Mouse (Mus musculus): ENCODE data around the gene Zfp595. TPM values are rescaled to one million over a fixed set of nuclear protein-coding genes. Genes with fewer than 3 reads are reported as not detected.

Gene Zfp595
- total RNA-seq (2023), result 1 to 10 TPM; 5.3 to 6.4 TPM

DNA sequence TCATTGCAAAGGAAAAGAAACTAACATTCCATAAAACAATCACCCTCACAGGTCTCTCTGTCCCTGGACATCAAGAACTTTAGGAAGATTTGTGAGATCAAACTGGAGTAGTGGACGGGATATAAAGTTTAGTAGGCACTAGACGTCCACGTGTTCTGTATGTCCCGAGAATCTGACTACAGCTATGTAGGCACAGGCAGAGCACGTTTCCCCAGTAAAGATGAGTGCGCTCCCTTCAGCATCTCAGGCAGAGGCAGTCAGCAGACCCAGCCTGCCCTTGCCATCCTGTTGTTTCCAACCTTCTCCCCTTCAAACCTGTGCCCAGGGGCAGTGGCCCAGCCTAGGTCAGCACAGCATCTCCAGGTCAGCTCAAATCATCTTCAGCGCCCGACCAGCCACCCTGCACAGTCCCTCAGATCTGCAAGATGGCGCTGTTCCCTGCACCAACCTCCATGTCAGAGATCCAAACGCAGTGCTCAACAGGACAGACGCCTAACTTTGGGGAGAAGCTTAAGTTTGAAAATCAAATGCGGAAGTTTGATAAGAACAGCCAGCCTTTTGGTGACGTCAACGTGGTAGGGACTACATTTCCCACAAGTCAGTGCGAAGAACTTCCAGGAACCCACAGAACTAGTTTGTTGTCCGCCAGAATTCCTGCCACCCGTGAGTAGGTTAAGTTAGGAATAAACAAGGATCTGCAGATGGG lies at the start of gene Zfp595:
Gene Zfp595, minus strand, starts transcription at position 552 of the 706 bp plus-strand sequence.

DNA sequence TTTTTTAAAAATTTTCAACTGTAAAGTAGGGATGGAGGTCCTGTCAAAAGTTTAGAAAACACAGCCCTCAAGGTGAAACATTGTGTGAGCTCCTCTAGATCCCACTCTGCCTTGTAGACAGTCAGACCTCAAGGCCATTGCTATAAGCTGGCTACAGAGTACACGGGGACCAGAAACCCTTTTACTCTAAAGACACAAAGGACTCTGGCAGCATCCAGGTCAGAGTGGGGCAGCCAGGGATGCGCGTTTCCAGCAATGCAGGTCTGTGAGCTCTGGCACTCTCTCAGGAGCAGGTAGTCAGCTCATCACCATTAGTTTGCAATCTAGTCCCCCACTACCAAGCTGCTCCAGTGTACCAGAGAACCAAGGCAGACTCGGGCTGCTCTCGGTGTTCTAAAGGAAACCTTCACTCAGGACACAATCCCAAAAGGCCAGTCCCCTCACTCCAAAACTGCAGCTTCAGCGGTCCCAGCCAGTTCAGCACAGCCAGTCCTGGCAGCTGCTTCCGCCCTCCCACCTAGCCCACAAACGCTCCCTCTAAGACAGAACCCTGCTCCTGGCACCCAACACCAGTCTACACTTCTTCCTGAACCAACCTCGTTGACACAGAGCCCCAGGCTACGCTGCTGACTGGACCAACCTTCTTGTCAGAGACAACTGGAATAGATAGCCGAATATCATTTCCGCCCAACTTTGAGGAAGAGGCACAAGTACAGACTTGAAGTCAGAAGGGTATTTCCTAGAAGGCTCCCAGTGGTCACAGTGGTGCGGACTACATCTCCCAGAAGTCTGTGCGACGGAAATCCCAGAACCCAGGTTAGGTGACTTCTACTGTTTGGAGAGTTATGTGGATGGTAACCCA lies 42.9 kb upstream of the Zfp595 start, which contains the start of the genes Gm28041 and Zfp456:
Gene Gm28041, minus strand, starts transcription at position 684 of the 862 bp plus-strand sequence.
Gene Zfp456, minus strand, starts transcription at position 761 of the 862 bp plus-strand sequence.

DNA sequence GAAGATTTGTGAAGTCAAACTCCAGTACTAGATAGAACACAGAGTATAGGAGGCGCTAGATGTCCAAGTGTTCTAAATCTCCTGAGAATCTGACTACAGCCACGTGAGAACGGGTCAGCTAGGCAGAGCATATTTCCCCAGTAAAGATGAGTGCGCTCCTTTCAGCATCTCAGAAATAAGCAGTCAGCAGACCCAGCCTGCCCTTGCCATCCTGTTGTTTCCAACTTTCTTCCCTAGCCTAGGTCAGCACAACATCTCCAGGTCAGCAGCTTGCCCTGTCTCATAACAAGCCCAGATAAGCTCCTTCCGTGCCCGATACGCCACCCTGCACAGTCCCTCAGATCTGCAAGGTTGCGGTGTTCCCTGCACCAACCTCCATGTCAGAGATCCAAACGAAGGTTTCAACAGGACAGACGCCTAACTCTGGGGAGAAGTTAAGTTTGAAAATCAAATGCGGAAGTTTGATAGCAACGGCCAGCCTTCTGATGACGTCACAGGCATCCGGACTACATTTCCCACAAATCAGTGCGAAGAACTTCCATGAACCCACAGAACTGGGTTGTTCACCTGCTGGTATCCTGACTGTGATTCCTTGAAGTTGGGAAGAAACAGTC lies 27.9 kb upstream of the Zfp595 start, which contains the start of the genes Gm28044 and Zfp953:
Gene Gm28044, minus strand, starts transcription at position 406 of the 614 bp plus-strand sequence.
Gene Zfp953, minus strand, starts transcription at position 475 of the 614 bp plus-strand sequence.

DNA sequence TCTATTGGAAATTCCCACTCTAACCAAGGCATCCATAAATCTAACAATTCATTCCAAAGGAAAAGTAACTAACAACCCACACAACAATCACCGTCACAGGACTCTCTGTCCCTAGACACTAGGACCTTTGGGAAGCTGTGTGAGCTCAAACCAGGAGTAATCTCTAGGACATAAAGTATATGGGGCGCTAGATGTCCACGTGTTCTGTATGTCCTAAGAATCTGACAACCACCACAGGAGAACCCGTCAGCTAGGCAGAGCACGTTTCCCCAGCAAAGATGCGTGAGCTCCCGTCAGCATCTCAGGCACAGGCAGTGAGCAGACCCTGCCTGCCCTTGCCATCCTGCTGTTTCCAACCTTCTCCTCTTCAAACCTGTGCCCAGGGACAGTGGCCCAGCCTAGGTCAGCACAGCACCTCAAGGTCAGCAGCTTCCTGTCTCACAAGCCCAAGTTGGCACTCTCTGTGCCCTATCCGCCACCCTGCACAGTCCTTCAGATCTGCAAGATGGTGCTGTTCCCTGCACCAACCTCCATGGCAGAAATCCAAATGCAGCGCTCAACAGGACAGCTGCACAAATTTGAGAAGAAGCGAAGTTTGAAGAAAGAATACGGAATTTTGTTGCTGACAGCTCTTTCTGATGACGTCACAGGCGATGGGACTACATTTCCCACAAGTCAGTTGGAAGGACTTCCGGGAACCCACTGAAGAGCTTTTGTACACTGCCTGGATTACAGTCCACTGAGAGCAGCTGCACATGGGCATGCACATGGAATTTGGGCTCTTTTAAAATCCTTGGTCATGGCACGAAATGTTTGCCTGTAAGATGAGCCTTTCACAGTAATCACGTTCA lies 26.3 kb downstream of the Zfp595 start, which contains the start of gene Zfp457:
Gene Zfp457, minus strand, starts transcription at position 664 of the 851 bp plus-strand sequence.

DNA sequence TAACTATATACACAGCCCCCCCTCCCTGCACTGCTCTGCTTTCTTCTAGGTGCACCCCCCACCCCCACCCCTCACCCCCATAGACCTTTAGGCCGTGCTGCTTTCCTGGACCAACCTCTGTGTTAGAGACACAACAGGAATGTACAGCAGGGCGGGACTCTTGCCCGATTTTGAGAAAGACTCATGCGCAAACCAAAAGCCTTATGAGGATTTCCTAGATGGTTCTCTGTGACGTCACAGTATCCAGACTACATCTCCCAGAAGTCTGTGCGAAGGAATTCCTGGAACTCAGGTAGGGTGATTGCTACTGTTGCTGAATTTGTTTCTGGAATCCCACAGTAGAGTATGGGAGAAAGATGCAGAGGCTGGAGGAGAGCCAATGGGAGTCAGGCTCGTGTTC lies 54.1 kb downstream of the Zfp595 start, which contains the start of gene Zfp458:
Gene Zfp458, minus strand, starts transcription at position 153 of the 400 bp plus-strand sequence.

Other genes with a start within 250 kb of the Zfp595 start
- under 1 TPM in 1 of 2 experiments, not detected in 1; 0.22 TPM for gene Zfp708, start 234.6 kb downstream of the Zfp595 start, total RNA-seq (2023)
- gene Gm28557, start 224.0 kb downstream of the Zfp595 start, total RNA-seq (2023), result 1 to 10 TPM; 1.1 to 1.4 TPM
- gene Rslcan18, start 216.3 kb downstream of the Zfp595 start, total RNA-seq (2023), result under 1 TPM; 0.22 to 0.40 TPM
- gene Zfp759, start 210.9 kb downstream of the Zfp595 start, total RNA-seq (2023), result 1 to 10 TPM; 2.7 to 3.5 TPM
- 1 to 10 TPM; 1.6 TPM for gene Rsl1, start 159.4 kb downstream of the Zfp595 start, total RNA-seq (2023)
- gene Zfp455, start 138.1 kb downstream of the Zfp595 start, total RNA-seq (2023), result under 1 TPM; 0.73 to 0.77 TPM
- gene Zfp458, start 54.1 kb downstream of the Zfp595 start, total RNA-seq (2023), result 1 to 10 TPM; 1.5 to 2.0 TPM
- under 1 TPM in 1 of 2 experiments, not detected in 1; 0.46 TPM for gene Zfp457, start 26.1 kb downstream of the Zfp595 start, total RNA-seq (2023)
- 1 to 10 TPM in 1 of 2 experiments, not detected in 1; 3.0 TPM for gene Gm28044, start 28.0 kb upstream of the Zfp595 start, total RNA-seq (2023)
- gene Zfp953, start 28.0 kb upstream of the Zfp595 start, total RNA-seq (2023), result 1 to 10 TPM; 6.1 to 7.3 TPM
- 1 to 10 TPM in 1 of 2 experiments, under 1 TPM in 1; 0.90 to 1.8 TPM for gene Gm28041, start 43.2 kb upstream of the Zfp595 start, total RNA-seq (2023)
- 1 to 10 TPM; 1.1 to 1.7 TPM for gene Zfp456, start 43.2 kb upstream of the Zfp595 start, total RNA-seq (2023)
- 1 to 10 TPM; 4.0 to 4.2 TPM for gene Zfp429, start 67.2 kb upstream of the Zfp595 start, total RNA-seq (2023)
- gene Zfp459, start 88.8 kb upstream of the Zfp595 start, total RNA-seq (2023), result under 1 TPM; 0.09 to 0.42 TPM
- 1 to 10 TPM; 2.8 to 3.3 TPM for gene Zfp874a, start 119.1 kb upstream of the Zfp595 start, total RNA-seq (2023)
- 1 to 10 TPM; 6.6 to 9.1 TPM for gene Zfp874b, start 151.7 kb upstream of the Zfp595 start, total RNA-seq (2023)
- gene Zfp58, start 168.0 kb upstream of the Zfp595 start, total RNA-seq (2023), result 1 to 10 TPM; 3.6 to 5.8 TPM
- gene Gm26965, start 193.6 kb upstream of the Zfp595 start, total RNA-seq (2023), result not detected
- 10 to 100 TPM; 10.9 to 14.0 TPM for gene Zfp87, start 193.6 kb upstream of the Zfp595 start, total RNA-seq (2023)
- gene Zfp748, start 221.3 kb upstream of the Zfp595 start, total RNA-seq (2023), result 1 to 10 TPM; 5.7 to 5.9 TPM